Mouse (Mus musculus): Measurements from ENCODE around the gene Mrpl48.

Gene Mrpl48

DNA sequence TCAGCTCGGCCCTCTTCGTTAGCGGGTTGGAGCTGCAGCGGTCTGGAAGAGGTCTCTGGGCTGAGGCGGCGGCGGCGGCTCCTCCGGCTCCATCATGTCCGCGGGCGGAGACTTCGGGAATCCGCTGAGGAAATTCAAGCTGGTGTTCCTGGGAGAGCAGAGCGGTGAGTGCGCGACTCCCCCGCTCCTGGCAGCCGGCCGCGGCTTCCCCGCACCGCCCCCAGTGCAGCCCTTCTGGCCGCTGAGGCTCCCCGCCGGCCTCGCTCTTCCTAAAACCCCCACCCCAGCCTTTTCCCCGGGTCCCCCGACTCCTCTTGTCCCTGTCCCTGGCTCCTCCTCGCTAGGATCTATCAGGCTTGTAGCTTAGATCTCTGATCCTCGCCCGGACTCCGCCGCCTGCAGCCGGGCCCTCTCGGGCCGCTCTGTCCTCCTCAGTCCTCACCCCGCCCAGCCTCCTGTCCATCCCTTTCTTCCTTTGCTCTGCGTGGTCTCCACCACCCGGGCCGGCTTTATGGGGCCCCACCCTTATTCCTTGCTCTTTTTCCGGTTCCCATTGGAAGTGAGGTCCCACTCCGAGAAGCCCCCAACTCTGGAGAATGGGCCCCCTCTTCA, at the start of gene Mrpl48:
Gene Mrpl48, minus strand, starts transcription at position 172 of the 612 bp plus-strand sequence.
- peak in 1 of 2 experiments; percentile 8 for DNase-seq (ENCODE audit: low read depth in 2 of 2, low spot score in 2 of 2)

DNA sequence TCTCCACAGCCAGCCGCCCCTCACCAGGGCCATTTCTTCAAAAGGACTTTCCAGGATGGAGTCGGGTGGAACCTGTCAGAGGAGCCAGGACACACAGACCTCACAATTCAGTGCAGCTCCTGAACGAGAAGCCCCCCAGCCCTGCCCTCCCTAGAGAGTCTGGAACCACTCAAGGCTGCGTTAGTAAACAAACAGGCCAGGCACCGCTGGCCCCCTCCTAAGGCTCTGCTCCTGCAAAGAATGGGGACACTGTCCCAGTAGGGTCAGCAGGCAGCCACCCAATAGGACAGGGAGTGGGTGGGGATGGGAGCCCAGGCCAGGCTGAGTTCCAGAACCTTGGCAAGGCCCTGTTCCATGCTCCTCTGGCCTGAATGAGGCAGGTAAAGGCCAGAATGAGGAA, 48.6 kb upstream of the Mrpl48 start:
- no peak for DNase-seq (ENCODE audit: low read depth in 2 of 2, low spot score in 2 of 2)

DNA sequence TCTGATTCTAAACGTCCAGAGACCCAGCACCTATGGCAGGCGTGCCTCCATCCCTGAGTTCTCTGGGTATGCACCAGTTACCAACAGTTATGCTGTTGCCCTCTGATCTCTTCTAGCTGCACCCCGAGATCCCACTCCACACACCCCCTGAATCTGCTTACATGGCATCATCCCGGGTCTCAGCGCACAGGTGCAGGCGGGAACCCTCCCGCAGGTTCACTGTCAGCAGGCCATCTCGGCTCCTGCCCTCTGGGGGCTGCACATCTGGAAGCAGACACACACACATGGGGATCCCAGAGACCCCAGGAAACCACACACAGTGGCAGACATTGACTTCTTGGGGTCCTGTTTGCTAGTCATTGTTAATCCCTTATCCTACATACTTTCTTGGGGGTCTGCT, 46.3 kb upstream of the Mrpl48 start:
- no peak for DNase-seq (ENCODE audit: low read depth in 2 of 2, low spot score in 2 of 2)

DNA sequence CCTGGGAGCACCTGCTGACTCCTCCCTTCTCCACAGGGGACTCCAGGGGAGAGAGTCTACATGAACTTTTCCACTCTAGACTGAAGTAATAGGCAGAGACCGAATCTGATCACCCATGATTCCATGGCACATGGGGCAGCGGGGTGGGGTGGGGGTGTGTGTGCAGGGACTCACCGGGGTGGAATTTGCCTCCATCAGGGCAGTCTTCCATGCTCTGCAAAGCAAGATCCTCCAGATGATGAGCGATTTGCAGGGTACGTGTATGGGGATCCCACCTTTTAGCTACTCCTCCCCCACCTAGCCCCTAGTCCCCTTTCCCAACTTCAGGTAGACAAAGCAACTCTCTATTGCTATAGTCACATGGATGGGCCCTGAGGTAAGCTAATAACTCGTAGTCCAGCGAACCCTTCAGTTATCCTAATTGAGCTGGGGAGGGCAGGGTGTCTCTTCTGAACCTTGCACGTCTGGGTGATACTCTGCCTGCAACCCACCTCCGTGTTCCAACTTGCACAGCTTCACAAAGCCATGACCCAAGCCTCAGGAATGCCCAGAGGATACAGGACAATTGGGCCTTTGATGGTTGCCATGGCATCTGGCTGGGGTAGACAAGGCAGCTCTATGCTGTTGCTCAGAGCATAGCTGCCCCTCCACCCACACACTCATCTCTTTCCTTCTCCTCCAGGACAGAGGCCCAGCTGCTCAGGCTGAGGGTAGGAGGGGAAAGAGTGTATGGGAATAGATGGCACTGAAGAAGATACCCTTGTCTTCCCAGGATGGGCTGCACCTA, 45.6 kb upstream of the Mrpl48 start:
- no peak for DNase-seq (ENCODE audit: low read depth in 2 of 2, low spot score in 2 of 2)

DNA sequence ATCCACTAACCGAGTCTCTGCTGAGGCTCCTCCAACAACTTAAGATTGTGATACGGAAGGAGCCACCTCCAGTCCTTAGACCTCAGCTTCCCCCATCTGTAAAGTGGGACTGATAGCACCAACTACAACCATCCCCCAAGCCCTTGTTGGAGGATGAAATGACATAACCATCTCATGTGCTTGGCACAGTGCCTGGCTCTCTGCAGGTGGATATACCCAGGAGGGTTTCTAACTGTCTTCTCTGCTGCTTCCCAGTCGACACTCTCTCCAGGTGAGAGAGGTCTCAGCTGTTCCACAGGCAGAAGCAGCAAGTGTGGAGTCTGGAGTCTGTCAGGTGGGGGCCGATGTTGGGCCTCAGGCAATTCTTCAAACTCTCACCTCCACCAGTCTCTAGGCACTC, 42.9 kb upstream of the Mrpl48 start:
- no peak for DNase-seq (ENCODE audit: low read depth in 2 of 2, low spot score in 2 of 2)

DNA sequence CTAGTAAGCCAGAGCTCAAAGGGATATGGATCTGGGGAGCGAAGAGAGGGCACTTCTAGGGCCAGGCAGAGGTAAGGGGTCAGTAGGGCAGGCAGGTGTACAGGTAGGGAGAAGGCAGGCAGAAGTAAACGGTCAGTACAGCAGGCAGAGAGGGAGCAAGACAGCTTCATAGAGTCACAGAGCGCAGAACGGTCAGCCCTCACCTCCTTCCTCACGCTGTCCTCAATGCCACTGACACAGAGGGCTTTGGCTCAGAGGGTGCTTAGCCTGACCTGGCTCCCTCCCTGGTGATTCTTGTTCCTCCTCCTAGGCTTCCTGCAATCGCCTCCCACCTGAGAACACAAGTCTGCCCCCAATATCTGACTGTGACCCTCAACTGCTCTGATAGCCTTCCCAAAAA, 42.3 kb upstream of the Mrpl48 start:
- no peak for DNase-seq (ENCODE audit: low read depth in 2 of 2, low spot score in 2 of 2)

DNA sequence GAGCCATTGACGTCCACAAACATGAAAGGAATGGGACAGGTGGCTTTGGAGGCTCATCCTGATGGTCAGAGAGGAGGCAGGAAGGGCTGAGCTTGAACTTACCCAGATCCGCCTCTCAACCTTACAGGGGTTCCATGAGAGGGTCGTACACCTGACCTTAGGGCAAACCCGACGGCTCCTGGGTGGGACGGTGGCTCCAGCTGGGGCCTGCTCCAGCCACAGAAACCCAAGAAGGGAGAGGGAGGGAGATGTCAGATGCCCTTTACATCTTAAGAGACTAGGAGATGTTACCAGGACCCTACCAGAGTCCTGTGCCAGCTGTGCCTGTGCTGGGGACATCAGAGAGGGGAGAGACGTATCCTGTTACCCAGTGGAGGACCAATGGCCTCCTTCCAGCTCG, 41.7 kb upstream of the Mrpl48 start:
- DNase-seq (ENCODE audit: low read depth in 2 of 2, low spot score in 2 of 2) = no peak

DNA sequence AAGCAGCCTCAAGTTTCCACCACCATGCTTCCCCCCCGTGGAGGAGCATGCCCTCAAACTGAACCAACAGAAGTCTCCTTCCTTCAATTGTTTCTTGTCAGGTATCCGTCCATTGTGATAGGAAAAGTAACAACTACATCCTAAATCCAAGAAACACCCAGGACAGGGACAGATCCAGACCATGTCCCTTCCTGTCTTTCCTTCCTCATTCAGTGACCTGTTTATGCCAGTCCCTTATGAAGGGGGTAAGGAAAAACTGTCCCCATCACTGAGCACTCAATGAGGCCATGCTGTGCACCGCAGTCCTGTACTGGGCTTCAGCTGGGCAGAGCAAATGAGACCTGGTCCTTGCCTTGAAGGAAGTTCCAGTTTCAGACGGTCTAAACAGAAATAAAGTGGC, 41.0 kb upstream of the Mrpl48 start:
- no peak for DNase-seq (ENCODE audit: low read depth in 2 of 2, low spot score in 2 of 2)

DNA sequence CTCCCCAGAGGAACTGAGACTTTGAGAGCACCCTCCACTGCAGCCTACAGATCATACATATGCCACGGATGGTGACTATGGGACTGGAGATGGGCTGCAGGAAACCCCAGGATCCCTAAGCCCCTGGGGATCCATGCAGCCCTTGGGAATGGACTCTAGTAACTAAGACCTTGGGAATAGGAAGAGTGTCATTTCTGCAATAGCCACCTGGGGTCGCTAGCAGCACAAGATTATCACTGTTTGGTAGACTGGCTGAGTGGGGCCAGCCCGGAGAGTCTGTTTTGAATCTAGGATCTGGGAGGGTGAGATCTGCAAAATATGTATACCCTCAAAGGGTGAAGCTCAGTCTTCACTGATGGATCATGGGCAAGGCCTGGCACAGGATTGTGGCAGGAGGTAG, 37.0 kb upstream of the Mrpl48 start:
- DNase-seq (ENCODE audit: low read depth in 2 of 2, low spot score in 2 of 2) = peak in 1 of 2 experiments; percentile 47

DNA sequence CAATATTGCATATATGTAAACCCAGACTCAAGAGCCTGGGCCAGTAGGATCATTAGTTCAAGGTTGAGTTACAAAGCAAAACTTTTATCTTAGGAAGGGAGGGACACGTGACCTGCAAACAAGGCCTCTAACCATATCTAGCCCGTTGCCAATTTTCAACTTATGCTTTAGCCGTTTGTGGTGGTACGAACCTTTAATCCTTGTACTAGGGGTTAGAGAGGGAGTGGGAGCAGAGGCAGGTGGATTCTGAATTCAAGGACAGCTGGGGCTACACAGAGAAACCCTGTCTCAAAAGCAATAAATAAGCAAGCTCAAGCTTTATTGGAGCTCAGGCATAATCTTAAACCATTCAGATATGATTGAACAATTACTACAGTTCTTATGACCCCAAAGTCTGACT, 34.3 kb upstream of the Mrpl48 start:
- DNase-seq (ENCODE audit: low read depth in 2 of 2, low spot score in 2 of 2) = no peak

DNA sequence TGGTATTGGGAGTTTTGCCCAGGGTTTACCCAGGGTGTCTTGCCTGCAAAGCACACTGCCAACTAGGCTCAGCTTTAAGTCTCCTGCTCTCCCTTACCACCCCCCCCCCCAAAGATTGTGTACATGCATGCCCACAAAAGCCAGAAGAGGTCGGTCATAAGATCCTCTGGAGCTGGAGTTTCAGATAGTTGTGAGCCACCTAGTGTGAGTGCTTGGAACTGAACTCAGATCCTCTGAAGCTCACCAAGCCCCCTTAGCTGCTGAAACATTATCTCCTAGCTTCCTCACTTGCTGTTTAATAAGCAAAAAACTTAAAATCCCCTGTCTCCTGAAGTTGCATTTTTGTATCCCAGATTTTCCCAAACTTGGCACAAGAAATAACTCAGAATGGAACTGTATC, 29.6 kb upstream of the Mrpl48 start:
- peak in 1 of 2 experiments; percentile 11 for DNase-seq (ENCODE audit: low read depth in 2 of 2, low spot score in 2 of 2)

DNA sequence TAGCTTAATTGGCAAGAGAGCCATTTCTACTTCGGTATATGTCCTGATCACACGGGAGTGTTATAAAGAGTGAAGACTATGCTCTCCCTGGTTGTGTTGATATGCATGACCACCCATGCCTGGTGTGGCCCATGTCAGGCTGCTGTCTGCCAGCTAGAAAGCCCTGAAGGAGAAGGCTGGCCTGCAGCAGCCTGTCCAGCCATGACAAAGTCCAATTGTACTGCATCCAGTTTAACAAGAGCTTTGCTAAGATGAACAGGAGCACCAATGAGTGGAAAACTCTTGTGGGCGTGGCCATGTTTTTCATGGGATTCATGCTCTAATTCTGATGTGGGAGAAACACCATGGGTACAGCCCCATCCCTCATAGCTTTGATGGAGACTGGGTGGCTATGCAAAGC, 16.4 kb upstream of the Mrpl48 start:
- no peak for DNase-seq (ENCODE audit: low read depth in 2 of 2, low spot score in 2 of 2)

DNA sequence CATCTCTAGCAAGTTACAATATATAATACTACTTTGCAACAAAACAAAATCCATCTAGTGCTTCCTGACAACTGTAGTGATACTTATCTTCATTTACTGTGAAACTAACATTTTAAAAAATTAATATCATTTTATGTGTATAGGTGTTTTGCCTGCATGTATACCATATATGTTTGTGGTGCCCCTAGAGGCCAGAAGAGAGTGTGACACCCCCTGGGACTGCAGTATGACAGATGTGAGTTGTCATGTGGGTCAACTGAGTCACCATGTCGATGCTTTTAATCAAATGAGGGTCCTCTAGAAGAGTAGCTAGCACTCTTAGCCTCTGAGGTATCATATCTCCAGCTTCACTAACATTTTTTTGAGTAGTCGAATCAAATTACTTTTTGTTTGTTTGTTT, 14.2 kb upstream of the Mrpl48 start:
- DNase-seq (ENCODE audit: low read depth in 2 of 2, low spot score in 2 of 2) = no peak

DNA sequence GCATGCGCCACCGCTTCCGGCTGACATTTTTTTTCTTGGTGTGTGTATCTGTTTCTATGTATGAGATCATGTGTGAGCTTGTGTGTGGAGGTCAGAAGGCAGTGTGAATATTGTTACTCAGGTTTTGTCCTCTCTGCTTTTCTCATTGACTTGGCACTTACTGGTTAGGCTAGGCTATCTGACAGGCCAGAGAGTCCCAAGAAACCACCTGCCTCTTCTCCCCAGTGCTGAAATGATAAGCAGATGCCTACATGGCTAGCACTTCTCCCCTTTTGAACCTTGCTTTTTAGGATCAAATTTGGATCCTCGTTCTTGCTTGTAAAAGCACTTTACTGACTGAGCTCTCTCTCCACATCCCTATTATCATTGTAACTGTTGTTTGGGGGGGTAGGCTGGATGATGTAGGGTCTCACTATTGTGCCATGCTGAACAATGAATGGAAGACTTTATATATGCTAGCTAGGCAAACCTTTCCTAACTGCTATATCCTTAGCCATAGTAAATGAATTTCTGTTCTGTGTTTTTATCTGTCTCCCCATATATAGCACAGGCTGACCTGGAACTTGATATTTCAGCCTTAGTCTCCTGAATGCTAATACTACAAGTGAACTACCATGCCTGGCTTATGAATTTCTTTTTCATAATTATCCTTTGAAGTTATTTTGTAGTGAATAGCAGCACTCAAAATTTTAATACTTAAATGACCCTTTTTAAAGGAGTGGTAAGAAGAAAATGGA, 8.2 kb upstream of the Mrpl48 start:
- no peak for DNase-seq (ENCODE audit: low read depth in 2 of 2, low spot score in 2 of 2)

DNA sequence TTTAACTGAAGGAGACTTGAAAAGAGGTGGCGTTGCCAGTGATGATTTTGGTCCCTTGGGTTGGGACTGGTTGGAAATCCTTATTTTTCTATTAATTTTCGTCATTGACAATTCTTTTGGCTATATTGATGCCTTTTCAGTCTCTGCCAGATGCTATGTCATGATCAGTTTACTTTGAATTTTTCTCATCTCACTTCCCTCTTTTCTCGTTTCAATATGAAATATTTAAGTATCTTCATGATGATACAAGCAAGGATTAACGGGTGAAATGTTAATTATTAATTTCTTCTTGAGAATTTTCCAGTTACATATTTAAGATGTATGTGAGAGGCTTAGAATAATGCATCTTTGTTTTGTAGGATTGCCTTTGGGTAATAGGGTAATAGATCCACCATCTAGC, 809 bp upstream of the Mrpl48 start:
- DNase-seq (ENCODE audit: low read depth in 2 of 2, low spot score in 2 of 2) = no peak

DNA sequence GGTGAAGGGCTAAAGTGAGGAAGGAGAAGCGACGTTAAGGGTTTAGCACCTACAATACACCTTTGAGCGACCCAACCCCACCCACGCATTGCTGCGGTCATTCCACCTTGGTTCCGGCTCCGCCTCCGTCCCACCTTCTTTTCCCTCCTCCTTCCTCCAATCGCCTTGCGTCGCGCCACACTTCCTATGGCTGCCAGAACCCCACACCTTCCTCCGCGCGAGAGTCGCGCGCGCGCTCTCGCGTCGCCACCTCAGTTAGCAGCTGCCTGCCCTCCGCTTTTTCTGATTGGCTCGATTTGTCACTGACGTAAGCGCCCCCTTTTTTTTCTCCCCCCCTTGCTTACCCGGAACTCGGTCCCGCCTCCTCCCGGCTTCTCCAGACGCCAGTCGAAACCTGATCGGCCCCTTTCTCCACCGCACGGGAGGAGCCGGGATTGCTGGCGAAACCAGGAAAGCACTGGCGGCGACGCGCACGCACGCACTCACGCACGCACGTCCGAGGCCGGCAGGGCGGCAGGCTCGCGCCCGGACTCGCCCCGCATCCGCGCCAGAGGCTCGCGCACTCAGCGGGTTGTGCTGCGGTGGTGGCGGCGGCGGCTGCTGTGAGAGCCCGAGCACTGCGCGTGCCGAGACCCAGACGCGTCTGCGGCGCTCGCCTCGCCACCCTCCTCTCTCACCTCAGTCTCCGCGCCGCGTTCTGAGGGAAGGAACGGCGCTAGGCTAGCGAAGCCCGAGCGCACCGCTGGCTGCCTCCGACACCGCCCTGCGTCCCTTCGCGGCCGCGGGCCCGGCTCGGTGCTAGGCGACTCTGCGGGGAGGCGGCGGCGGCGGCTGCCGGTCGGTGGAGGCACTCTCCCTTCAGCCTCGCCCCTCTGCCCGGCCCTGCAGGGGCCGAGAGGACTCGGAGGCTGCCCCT, 629 bp downstream of the Mrpl48 start, which contains the start of gene Rab6a:
Gene Rab6a, plus strand, starts transcription at position 197 of the 916 bp plus-strand sequence.
- peak; percentile 87 to 93 for DNase-seq (ENCODE audit: low read depth in 2 of 2, low spot score in 2 of 2)

DNA sequence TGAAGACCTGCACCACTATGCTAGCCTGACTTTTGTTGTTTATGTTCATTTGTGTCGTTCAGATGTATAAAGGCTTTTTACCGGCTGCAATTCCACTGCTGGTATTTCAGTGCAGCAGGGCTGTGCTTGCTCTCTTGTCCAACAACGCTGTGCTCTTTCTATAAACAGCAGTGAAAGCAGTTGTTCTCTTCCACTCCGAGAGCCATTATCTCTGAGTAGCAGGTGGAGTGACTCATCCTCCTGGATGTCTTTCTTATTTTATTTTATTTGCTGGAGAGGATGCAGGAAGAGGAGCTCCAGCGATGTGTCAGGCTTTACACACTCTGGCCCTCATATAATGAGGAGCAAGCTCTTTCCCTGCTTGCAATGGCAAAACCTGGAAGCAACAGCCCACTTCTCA, 7.9 kb downstream of the Mrpl48 start:
- DNase-seq (ENCODE audit: low read depth in 2 of 2, low spot score in 2 of 2) = no peak

DNA sequence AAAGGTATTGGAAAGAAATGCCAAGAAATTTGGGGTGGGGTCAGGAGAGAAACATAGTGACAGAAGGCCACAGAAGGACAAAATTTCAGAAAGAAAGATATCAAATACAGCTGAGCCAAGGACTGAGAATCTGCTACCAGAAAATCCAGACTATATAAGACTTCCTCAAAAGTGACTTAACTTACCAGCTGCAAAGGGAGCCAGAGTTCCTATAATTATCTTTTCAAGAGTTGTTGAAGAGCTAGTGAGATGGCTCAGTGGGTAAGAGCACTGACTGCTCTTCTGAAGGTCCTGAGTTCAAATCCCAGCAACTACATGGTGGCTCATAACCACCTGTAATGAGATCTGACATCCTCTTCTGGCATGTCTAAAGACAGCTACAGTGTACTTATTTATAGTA, 14.8 kb downstream of the Mrpl48 start:
- no peak for DNase-seq (ENCODE audit: low read depth in 2 of 2, low spot score in 2 of 2)

DNA sequence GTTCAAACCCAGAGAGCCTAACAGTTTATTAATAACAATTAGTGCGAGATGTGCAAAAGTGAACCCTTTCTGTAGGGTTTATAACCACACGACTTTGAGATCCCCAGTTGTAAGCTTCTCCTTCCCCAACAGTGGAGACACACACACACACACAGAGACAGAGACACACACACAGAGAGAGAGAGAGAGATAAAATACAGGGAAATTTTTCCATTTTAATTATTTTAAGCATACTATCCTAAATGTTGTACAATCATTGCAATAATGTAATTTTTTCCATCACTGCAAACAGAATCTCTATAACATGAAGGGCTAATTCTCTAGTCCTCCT, 16.6 kb downstream of the Mrpl48 start:
- DNase-seq (ENCODE audit: low read depth in 2 of 2, low spot score in 2 of 2) = no peak

DNA sequence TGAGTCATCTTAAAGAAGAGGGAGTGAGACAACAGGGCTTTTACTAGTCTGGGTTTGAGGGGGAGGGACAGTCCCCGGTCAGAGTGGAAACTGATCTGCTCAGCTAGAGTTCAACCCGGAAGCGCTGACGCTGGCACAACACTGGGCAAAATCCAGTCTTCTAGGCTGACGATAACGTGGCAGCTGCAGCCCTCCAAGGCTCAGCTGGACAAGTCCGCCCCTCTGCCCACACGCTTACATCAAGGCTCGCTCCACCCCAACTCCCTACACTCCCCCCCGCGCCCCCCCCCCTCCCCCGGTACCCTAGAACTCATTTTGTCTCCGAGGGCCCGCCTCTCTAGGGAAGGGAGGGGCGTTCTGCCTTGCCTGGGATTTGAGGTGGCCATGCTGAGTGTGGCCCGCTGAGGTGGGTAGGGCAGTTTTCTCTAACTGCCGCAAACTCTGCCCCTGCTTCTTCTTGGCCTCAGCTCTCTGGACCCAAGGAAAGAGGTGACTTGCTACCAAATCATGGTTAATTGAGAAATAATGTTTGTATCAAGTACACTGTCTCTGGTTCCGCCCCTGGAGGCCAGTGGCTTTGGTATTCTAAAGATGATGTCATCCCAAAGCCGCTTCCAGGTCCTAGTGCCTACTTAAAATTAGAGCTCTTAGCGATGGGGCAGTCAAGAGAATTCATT, 17.1 kb downstream of the Mrpl48 start:
- DNase-seq (ENCODE audit: low read depth in 2 of 2, low spot score in 2 of 2) = peak; percentile 55 to 72

DNA sequence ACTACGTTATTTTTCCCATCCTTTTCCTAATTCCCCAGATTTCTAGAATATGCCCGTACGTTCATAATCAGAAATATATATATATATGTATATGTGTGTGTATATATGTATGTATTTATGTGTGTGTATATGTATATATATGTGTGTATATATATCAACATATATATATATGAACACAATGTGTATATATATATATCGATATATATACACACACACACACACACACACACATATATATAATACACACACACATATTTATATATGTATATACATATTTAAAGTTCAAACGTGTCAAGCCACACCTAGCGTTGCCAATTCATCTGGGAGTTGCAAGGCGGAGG, 17.6 kb downstream of the Mrpl48 start:
- DNase-seq (ENCODE audit: low read depth in 2 of 2, low spot score in 2 of 2) = no peak
